Mouse (Mus musculus): Measurements from ENCODE around the gene Apoc1. TPM values are rescaled to one million over a fixed set of nuclear protein-coding genes. Genes with fewer than 3 reads are reported as not detected.

The Apoc1 gene
- polyA plus RNA-seq, 1 experiment from 2014 or later, result 1.7 TPM

GRCm38 (mm10) chr7:19700299-19701068 is 8.0 kb upstream of the Apoc1 start:
- Histone ChIP-seq H3K4me3 (replicated peaks; ENCODE audit: low read depth, low read length) (no peak overlapping the region), H3K9ac (replicated peaks; ENCODE audit: low read length) (no peak overlapping the region), H3K36me3 (ENCODE audit: control insufficient read depth, insufficient read depth, low read length) (peaks cover 22% of the 10 kb centered on the region), H3K9me3 (ENCODE audit: control insufficient read depth, low read length) (no peaks in the 10 kb centered on the region), H3K4me1 (ENCODE audit: control insufficient read depth, insufficient read depth, low read length) (peaks cover 16% of the 10 kb centered on the region), H3K4me2 (ENCODE audit: low read length) (no peak overlapping the region), H3K27ac (replicated peaks; ENCODE audit: low read depth, low read length) (no peak overlapping the region), H3K27me3 (ENCODE audit: control insufficient read depth, insufficient read depth, low read length) (no peaks in the 10 kb centered on the region)
- DNase-seq (no peak), ATAC-seq (ENCODE audit: low FRiP score, low TSS enrichment) (no peak)
- WGBS, result 60% methylated on average over 12 of the region's 12 CpGs

GRCm38 (mm10) chr7:19699827-19700148 is 7.3 kb upstream of the Apoc1 start:
- Histone ChIP-seq H3K4me2 (ENCODE audit: low read length) (no peak overlapping the region), H3K27ac (replicated peaks; ENCODE audit: low read depth, low read length) (no peak overlapping the region), H3K27me3 (ENCODE audit: control insufficient read depth, insufficient read depth, low read length) (no peaks in the 10 kb centered on the region), H3K9me3 (ENCODE audit: control insufficient read depth, low read length) (no peaks in the 10 kb centered on the region), H3K4me3 (replicated peaks; ENCODE audit: low read depth, low read length) (no peak overlapping the region), H3K4me1 (ENCODE audit: control insufficient read depth, insufficient read depth, low read length) (peaks cover 16% of the 10 kb centered on the region), H3K9ac (replicated peaks; ENCODE audit: low read length) (no peak overlapping the region), H3K36me3 (ENCODE audit: control insufficient read depth, insufficient read depth, low read length) (peaks cover 22% of the 10 kb centered on the region)
- ATAC-seq (ENCODE audit: low FRiP score, low TSS enrichment) (no peak), DNase-seq (no peak)
- WGBS, result 85% methylated on average over 4 of the region's 4 CpGs

- H3K4me1 ChIP-seq (ENCODE audit: control insufficient read depth, insufficient read depth, low read length), result peaks cover 16% of the 10 kb centered on the region
- 1% methylated on average over 20 of the region's 20 CpGs for WGBS
- DNase-seq (peak; percentile 59), ATAC-seq (ENCODE audit: low FRiP score, low TSS enrichment) (peak; percentile 44)
- H3K27ac ChIP-seq (replicated peaks; ENCODE audit: low read depth, low read length), result no peak within 1 kb of the TSS
- peak within 1 kb of the TSS; percentile 57 for H3K9ac ChIP-seq (replicated peaks; ENCODE audit: low read length)
- no peaks in the 10 kb centered on the region for H3K27me3 ChIP-seq (ENCODE audit: control insufficient read depth, insufficient read depth, low read length)
- H3K36me3 ChIP-seq (ENCODE audit: control insufficient read depth, insufficient read depth, low read length), result peaks cover 22% of the 10 kb centered on the region
- H3K4me3 ChIP-seq (replicated peaks; ENCODE audit: low read depth, low read length), result peak within 1 kb of the TSS; percentile 27
- H3K9me3 ChIP-seq (ENCODE audit: control insufficient read depth, low read length), result no peaks in the 10 kb centered on the region
- peak within 1 kb of the TSS; percentile 60 for H3K4me2 ChIP-seq (ENCODE audit: low read length)
Observed at GRCm38 (mm10) chr7:19698907-19699826, 6.7 kb upstream of the Apoc1 start, which contains the start of gene Apoe. Gene Apoe (minus strand): TSS chr7:19699188.

DNA sequence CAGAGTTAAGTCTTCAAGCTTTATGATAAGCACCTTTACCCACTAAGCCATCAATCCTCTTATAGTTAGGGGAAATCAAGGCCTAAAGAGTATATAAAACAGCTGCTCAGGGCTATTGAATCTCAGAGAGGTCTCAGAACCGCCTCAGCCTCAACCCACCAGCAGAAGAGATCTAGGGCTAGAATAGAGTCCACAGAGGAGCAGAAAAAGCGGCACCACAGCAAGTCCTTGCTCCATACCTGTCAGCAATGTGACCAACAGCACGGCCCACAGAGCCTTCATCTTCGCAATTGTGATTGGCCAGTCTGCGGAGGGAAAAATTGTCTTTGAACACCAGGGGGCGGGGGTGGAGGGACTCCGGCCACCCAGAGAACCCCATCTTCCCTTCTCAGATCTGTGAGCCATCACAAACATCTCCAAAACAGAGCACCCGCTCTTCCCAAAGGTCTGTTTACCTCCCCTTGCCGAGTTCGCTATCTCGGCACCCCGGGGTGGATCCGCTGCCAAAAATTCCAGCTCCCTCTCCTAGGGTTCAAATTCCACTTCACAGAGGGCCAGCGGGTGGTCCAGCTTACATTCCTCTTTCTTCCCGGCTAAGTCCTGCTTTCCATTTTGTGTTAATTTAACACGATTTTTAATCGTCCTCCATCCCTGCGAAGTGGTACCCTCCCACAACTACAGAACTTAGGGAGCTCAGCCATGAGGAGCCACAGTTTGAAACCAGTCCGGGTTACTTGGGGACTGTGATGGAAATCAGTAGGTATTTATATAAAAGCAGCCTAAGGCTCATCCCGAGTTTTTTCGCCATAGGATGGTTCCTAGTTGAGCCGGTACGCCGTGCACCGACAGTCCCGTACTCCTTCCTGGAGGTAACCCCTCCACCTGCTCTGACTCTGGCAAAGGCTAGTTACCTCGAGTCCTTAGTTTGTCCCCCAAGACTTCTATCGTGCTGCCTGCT is 5.8 kb upstream of the Apoc1 start:
- peak; percentile 3; the same call in 1 of the 2 replicates for ATAC-seq (ENCODE audit: low FRiP score, low TSS enrichment)
- no peak overlapping the region for H3K27ac ChIP-seq (replicated peaks; ENCODE audit: low read depth, low read length)

DNA sequence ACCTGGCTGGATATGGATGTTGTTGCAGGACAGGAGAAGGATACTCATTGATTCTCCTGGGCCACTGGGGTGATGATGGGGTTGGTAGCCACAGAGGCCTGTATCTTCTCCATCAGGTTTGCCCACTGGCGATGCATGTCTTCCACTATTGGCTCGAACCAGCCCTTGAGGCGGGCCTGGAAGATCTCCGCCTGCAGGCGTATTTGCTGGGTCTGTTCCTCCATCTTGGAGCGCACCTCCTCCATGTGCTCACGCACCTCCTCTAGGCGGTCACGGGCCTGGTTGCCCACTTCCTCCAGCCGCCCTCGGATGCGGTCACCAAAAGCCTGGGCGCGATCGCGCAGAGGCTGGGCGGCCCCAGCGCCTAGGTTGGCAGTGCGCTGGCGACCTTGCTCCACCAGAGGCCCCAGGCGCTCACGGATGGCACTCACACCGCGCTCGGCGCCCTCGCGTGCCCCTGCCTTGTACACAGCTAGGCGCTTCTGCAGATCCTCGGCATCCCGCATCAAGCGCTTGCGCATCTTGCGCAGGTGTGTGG is 3.9 kb upstream of the Apoc1 start:
- H3K9me3 ChIP-seq (ENCODE audit: control insufficient read depth, low read length), result no peaks in the 10 kb centered on the region
- no peak overlapping the region for H3K27ac ChIP-seq (replicated peaks; ENCODE audit: low read depth, low read length)
- H3K4me2 ChIP-seq (ENCODE audit: low read length), result no peak overlapping the region
- H3K4me1 ChIP-seq (ENCODE audit: control insufficient read depth, insufficient read depth, low read length), result peaks cover 16% of the 10 kb centered on the region
- H3K27me3 ChIP-seq (ENCODE audit: control insufficient read depth, insufficient read depth, low read length), result no peaks in the 10 kb centered on the region
- no peak for DNase-seq
- H3K4me3 ChIP-seq (replicated peaks; ENCODE audit: low read depth, low read length), result no peak overlapping the region
- H3K9ac ChIP-seq (replicated peaks; ENCODE audit: low read length), result no peak overlapping the region
- ATAC-seq (ENCODE audit: low FRiP score, low TSS enrichment), result no peak
- WGBS, result 95% methylated on average over 34 of the region's 34 CpGs
- 0 out of 2 replicates have a peak, but pooled peaks cover under 1% of the 10 kb centered on the region for H3K36me3 ChIP-seq (ENCODE audit: control insufficient read depth, insufficient read depth, low read length)

More for the DNA sequence above, 5.8 kb upstream of the Apoc1 start:
- peak; percentile 57 for DNase-seq
- H3K9ac ChIP-seq (replicated peaks; ENCODE audit: low read length), result peak overlapping the region; percentile 57; the same call in 1 of the 2 replicates
- peak overlapping the region; percentile 60 for H3K4me2 ChIP-seq (ENCODE audit: low read length)
- WGBS, result 3% methylated on average over 28 of the region's 28 CpGs
- H3K27me3 ChIP-seq (ENCODE audit: control insufficient read depth, insufficient read depth, low read length), result no peaks in the 10 kb centered on the region
- H3K4me1 ChIP-seq (ENCODE audit: control insufficient read depth, insufficient read depth, low read length), result peaks cover 16% of the 10 kb centered on the region
- H3K9me3 ChIP-seq (ENCODE audit: control insufficient read depth, low read length), result no peaks in the 10 kb centered on the region
- peak overlapping the region; percentile 27 for H3K4me3 ChIP-seq (replicated peaks; ENCODE audit: low read depth, low read length)
- peaks cover 16% of the 10 kb centered on the region for H3K36me3 ChIP-seq (ENCODE audit: control insufficient read depth, insufficient read depth, low read length)

- WGBS, result 91% methylated on average over 6 of the region's 6 CpGs
- H3K9ac ChIP-seq (replicated peaks; ENCODE audit: low read length), result no peak overlapping the region
- no peaks in the 10 kb centered on the region for H3K27me3 ChIP-seq (ENCODE audit: control insufficient read depth, insufficient read depth, low read length)
- no peak overlapping the region for H3K4me3 ChIP-seq (replicated peaks; ENCODE audit: low read depth, low read length)
- no peaks in the 10 kb centered on the region for H3K9me3 ChIP-seq (ENCODE audit: control insufficient read depth, low read length)
- peaks cover 16% of the 10 kb centered on the region for H3K4me1 ChIP-seq (ENCODE audit: control insufficient read depth, insufficient read depth, low read length)
- ATAC-seq (ENCODE audit: low FRiP score, low TSS enrichment), result no peak
- H3K36me3 ChIP-seq (ENCODE audit: control insufficient read depth, insufficient read depth, low read length), result no peaks in the 10 kb centered on the region
- no peak overlapping the region for H3K4me2 ChIP-seq (ENCODE audit: low read length)
- H3K27ac ChIP-seq (replicated peaks; ENCODE audit: low read depth, low read length), result no peak overlapping the region
- DNase-seq, result no peak
Observed at GRCm38 (mm10) chr7:19695881-19696280, 3.4 kb upstream of the Apoc1 start.

DNA sequence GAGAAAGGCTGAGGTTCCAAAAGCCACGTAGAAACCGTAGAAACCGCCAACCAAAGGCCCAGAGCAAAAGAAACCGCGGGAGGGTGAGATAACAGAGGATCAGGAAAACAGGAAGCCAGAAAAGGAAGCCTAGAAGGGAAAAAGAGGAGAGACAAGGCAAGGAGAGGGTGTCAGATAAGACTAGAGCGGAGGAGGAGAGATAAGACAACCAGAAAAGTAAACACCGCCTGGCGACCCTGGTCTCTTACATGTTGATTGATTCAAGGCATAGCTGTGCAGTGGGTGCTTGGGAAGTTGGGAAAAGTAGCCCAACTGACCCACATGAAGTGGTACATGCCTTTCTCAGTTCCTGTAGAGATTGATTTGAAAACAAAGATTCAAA is 2.7 kb upstream of the Apoc1 start:
- Histone ChIP-seq H3K27me3 (ENCODE audit: control insufficient read depth, insufficient read depth, low read length) (no peaks in the 10 kb centered on the region), H3K27ac (replicated peaks; ENCODE audit: low read depth, low read length) (no peak overlapping the region), H3K36me3 (ENCODE audit: control insufficient read depth, insufficient read depth, low read length) (no peaks in the 10 kb centered on the region), H3K9me3 (ENCODE audit: control insufficient read depth, low read length) (no peaks in the 10 kb centered on the region), H3K4me1 (ENCODE audit: control insufficient read depth, insufficient read depth, low read length) (peaks cover 16% of the 10 kb centered on the region), H3K4me2 (ENCODE audit: low read length) (no peak overlapping the region), H3K4me3 (replicated peaks; ENCODE audit: low read depth, low read length) (no peak overlapping the region), H3K9ac (replicated peaks; ENCODE audit: low read length) (no peak overlapping the region)
- DNase-seq, result no peak
- 63% methylated on average over 8 of the region's 8 CpGs for WGBS
- ATAC-seq (ENCODE audit: low FRiP score, low TSS enrichment), result no peak
